11 mouse cellular contexts compared by ENCODE assay signal in the genomic region with DNA sequence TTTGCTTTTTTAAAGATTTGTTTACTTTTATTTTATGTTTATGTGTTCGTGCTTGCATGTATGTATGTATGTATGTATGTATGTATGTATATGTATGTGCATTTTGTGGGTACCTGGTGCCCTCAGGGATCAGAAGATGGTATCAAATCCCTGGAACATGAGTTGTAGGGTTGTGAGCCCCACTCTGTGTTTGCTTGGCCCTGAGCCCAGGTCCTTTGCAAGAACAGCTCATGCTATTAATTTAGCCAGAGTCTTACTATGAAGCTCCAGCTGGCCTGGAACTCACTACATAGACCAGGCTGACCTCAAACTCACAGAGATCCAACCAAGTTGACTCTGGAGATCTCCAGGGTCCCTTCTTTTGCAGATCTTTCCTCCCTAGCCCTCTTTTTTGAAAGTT. TPM values are rescaled to one million over a fixed set of nuclear protein-coding genes. Genes with fewer than 3 reads are reported as not detected.
DNase-seq lines count a peak whose midpoint lies in the region; ATAC-seq and TF ChIP-seq lines count a peak whose summit lies in the region.
"Had no signal": no experiment of that assay in that cellular context is flagged by ENCODE, and none has a peak within 500 bp of the region (broad histone marks: within the 10 kb centered on the region; RNA-seq: fewer than 3 reads in every experiment).

No protein-coding gene starts in this region.

- no peaks in the 10 kb centered on the region for H3K4me1 ChIP-seq in liver, postnatal 0 days (ENCODE audit: insufficient read depth)
- no peaks in the 10 kb centered on the region for H3K4me1 ChIP-seq in neural tube, embryonic 15.5 days
- H3K4me1 ChIP-seq: hindbrain, embryonic 12.5 days; limb, embryonic 12.5 days; midbrain, embryonic 13.5 days had no signal

- TF ChIP-seq CTCF in layer of hippocampus, adult 2 months (conservative IDR thresholded peaks at IDR 0.05) = no peak
- TF ChIP-seq CTCF in brain, embryonic 14.5 days (IDR thresholded peaks at IDR 0.05; ENCODE audit: borderline replicate concordance, extremely low read depth, insufficient read depth, insufficient read length) = no peak
- no peak for TF ChIP-seq CTCF in liver, postnatal 0 days (IDR thresholded peaks at IDR 0.05; ENCODE audit: low read depth)

- WGBS in liver, postnatal 0 days (ENCODE audit: insufficient replicate concordance) = 77% methylated on average over 1 of the region's 1 CpGs
- 74% methylated on average over 1 of the region's 1 CpGs for WGBS in neural tube, embryonic 15.5 days

- H3K36me3 ChIP-seq in liver, postnatal 0 days (replicated peaks; ENCODE audit: insufficient read depth, low read length) = no peaks in the 10 kb centered on the region
- H3K36me3 ChIP-seq in neural tube, embryonic 15.5 days = no peaks in the 10 kb centered on the region
- H3K36me3 ChIP-seq: hindbrain, embryonic 12.5 days; limb, embryonic 12.5 days; midbrain, embryonic 13.5 days had no signal

- no peak overlapping the region for H3K4me2 ChIP-seq in liver, postnatal 0 days (ENCODE audit: low read depth, low read length)
- H3K4me2 ChIP-seq in neural tube, embryonic 15.5 days = no peak overlapping the region
- H3K4me2 ChIP-seq: hindbrain, embryonic 12.5 days; limb, embryonic 12.5 days; midbrain, embryonic 13.5 days had no signal

- no peak overlapping the region for H3K4me3 ChIP-seq in layer of hippocampus, adult 2 months
- H3K4me3 ChIP-seq in liver, postnatal 0 days (ENCODE audit: low read depth, low read length) = no peak overlapping the region
- no peak overlapping the region for H3K4me3 ChIP-seq in neural tube, embryonic 15.5 days (replicated peaks)
- H3K4me3 ChIP-seq: hindbrain, embryonic 12.5 days; limb, embryonic 12.5 days; midbrain, embryonic 13.5 days had no signal

- H3K27me3 ChIP-seq in liver, postnatal 0 days (ENCODE audit: insufficient read depth, low read length) = no peaks in the 10 kb centered on the region
- no peaks in the 10 kb centered on the region for H3K27me3 ChIP-seq in neural tube, embryonic 15.5 days (replicated peaks)
- H3K27me3 ChIP-seq: hindbrain, embryonic 12.5 days; limb, embryonic 12.5 days; midbrain, embryonic 13.5 days had no signal

- H3K9me3 ChIP-seq in liver, postnatal 0 days (ENCODE audit: low read length) = no peaks in the 10 kb centered on the region
- H3K9me3 ChIP-seq in neural tube, embryonic 15.5 days (replicated peaks) = peaks cover 5% of the 10 kb centered on the region; the same call in 1 of the 2 replicates
- H3K9me3 ChIP-seq: hindbrain, embryonic 12.5 days; limb, embryonic 12.5 days; midbrain, embryonic 13.5 days had no signal

- H3K27ac ChIP-seq in layer of hippocampus, adult 2 months = peak overlapping the region; percentile 57; the same call in 1 of the 2 replicates
- H3K27ac ChIP-seq in liver, postnatal 0 days (ENCODE audit: low read depth) = no peak overlapping the region
- H3K27ac ChIP-seq in neural tube, embryonic 15.5 days (replicated peaks) = no peak overlapping the region
- H3K27ac ChIP-seq: hindbrain, embryonic 12.5 days; limb, embryonic 12.5 days; midbrain, embryonic 13.5 days had no signal

- no peak for DNase-seq in layer of hippocampus, adult 2 months (ENCODE audit: low spot score in 2 of 2)
- DNase-seq in layer of hippocampus, adult 9-10 months (ENCODE audit: low spot score) = no peak
- peak; percentile 57 for DNase-seq in brain, embryonic 14.5 days (ENCODE audit: low read depth)
- DNase-seq in heart, adult 9 months (ENCODE audit: low spot score in 2 of 2) = peak; percentile 57 to 63
- peak; percentile 67 for DNase-seq in lung, postnatal 36 days
- no peak for DNase-seq in liver, postnatal 0 days
- DNase-seq: thymus, postnatal 25 days had no signal

- TF ChIP-seq POLR2A in brain, embryonic 14.5 days (IDR thresholded peaks at IDR 0.05; ENCODE audit: borderline replicate concordance, extremely low read depth, insufficient read depth, insufficient read length, poor library complexity, severe bottlenecking) = no peak

- H3K9ac ChIP-seq in liver, postnatal 0 days (replicated peaks) = no peak overlapping the region
- no peak overlapping the region for H3K9ac ChIP-seq in neural tube, embryonic 15.5 days (replicated peaks)
- H3K9ac ChIP-seq: hindbrain, embryonic 12.5 days; limb, embryonic 12.5 days; midbrain, embryonic 13.5 days had no signal

- TF ChIP-seq EP300 in liver, postnatal 0 days (IDR thresholded peaks at IDR 0.05; ENCODE audit: low read depth) = no peak

- ATAC-seq in liver, postnatal 0 days = no peak
- no peak for ATAC-seq in neural tube, embryonic 15.5 days (ENCODE audit: low FRiP score)
- ATAC-seq: midbrain, embryonic 13.5 days had no signal

RNA-seq across cellular contexts. Expression of a gene that starts 37.1 kb away (rescaled TPM):
- total RNA-seq in layer of hippocampus, adult 2 months (2021) = 10 to 100 TPM; 74.0 to 78.6 TPM
- 30.9 and 37.0 TPM in 2 replicates for polyA plus RNA-seq in brain, embryonic 14.5 days (2012; rRNA removed)
- 3.2 and 3.4 TPM in 2 replicates for polyA plus RNA-seq in liver, postnatal 0 days (2015; fragmentation: Nextera tagmentation; extraction: Ambion mirVana)
- polyA plus RNA-seq in neural tube, embryonic 15.5 days (2015; fragmentation: Nextera tagmentation; extraction: Ambion mirVana) = 19.0 and 21.3 TPM in 2 replicates

Comparison
In these comparisons a context has a peak if more than half of its experiments do, and no peak if none do; other contexts are left out.
1. DNase-seq: peak in brain, embryonic 14.5 days (single experiment), heart, adult 9 months (2 of 2) and lung, postnatal 36 days (single experiment); none in layer of hippocampus, adult 2 months (0 of 2), layer of hippocampus, adult 9-10 months (single experiment) and liver, postnatal 0 days (single experiment).